Mouse (Mus musculus): Measurements from ENCODE around the gene Ncam2. TPM values are rescaled to one million over a fixed set of nuclear protein-coding genes. Genes with fewer than 3 reads are reported as not detected.

The Ncam2 gene
- polyA plus RNA-seq, 1 experiment from 2014 or later = not detected

GRCm38 (mm10) chr16:81365901-81366300 lies 165.4 kb downstream of the Ncam2 start:
- WGBS (ENCODE audit: insufficient replicate concordance) = 63% methylated on average over 2 of the region's 2 CpGs
- H3K9ac ChIP-seq (replicated peaks) = no peak overlapping the region
- H3K4me2 ChIP-seq (ENCODE audit: low read depth, low read length) = no peak overlapping the region
- no peak for DNase-seq
- H3K27ac ChIP-seq (ENCODE audit: low read depth) = no peak overlapping the region
- no peak for ATAC-seq
- TF ChIP-seq CTCF (IDR thresholded peaks at IDR 0.05; ENCODE audit: low read depth) = no peak
- no peak for TF ChIP-seq EP300 (IDR thresholded peaks at IDR 0.05; ENCODE audit: low read depth)
- H3K27me3 ChIP-seq (ENCODE audit: insufficient read depth, low read length) = no peaks in the 10 kb centered on the region
- H3K4me1 ChIP-seq (ENCODE audit: insufficient read depth) = no peaks in the 10 kb centered on the region
- no peaks in the 10 kb centered on the region for H3K36me3 ChIP-seq (replicated peaks; ENCODE audit: insufficient read depth, low read length)
- H3K9me3 ChIP-seq (ENCODE audit: low read length) = no peaks in the 10 kb centered on the region
- H3K4me3 ChIP-seq (ENCODE audit: low read depth, low read length) = no peak overlapping the region

GRCm38 (mm10) chr16:81374234-81374633 lies 173.7 kb downstream of the Ncam2 start:
- Histone ChIP-seq H3K36me3 (replicated peaks; ENCODE audit: insufficient read depth, low read length) (no peaks in the 10 kb centered on the region), H3K9me3 (ENCODE audit: low read length) (no peaks in the 10 kb centered on the region), H3K4me1 (ENCODE audit: insufficient read depth) (no peaks in the 10 kb centered on the region), H3K9ac (replicated peaks) (no peak overlapping the region), H3K4me3 (ENCODE audit: low read depth, low read length) (no peak overlapping the region), H3K27ac (ENCODE audit: low read depth) (no peak overlapping the region), H3K27me3 (ENCODE audit: insufficient read depth, low read length) (no peaks in the 10 kb centered on the region), H3K4me2 (ENCODE audit: low read depth, low read length) (no peak overlapping the region)
- DNase-seq (no peak), ATAC-seq (no peak)
- TF ChIP-seq EP300 (IDR thresholded peaks at IDR 0.05; ENCODE audit: low read depth) = no peak
- no peak for TF ChIP-seq CTCF (IDR thresholded peaks at IDR 0.05; ENCODE audit: low read depth)
- 81% methylated on average over 8 of the region's 8 CpGs for WGBS (ENCODE audit: insufficient replicate concordance)

- ATAC-seq (no peak), DNase-seq (no peak)
- H3K4me2 ChIP-seq (ENCODE audit: low read depth, low read length) = no peak overlapping the region
- H3K27me3 ChIP-seq (ENCODE audit: insufficient read depth, low read length) = no peaks in the 10 kb centered on the region
- H3K4me1 ChIP-seq (ENCODE audit: insufficient read depth) = no peaks in the 10 kb centered on the region
- no peak overlapping the region for H3K9ac ChIP-seq (replicated peaks)
- TF ChIP-seq CTCF (IDR thresholded peaks at IDR 0.05; ENCODE audit: low read depth) = no peak
- no peak for TF ChIP-seq EP300 (IDR thresholded peaks at IDR 0.05; ENCODE audit: low read depth)
- no peaks in the 10 kb centered on the region for H3K9me3 ChIP-seq (ENCODE audit: low read length)
- H3K4me3 ChIP-seq (ENCODE audit: low read depth, low read length) = no peak overlapping the region
- no peak overlapping the region for H3K27ac ChIP-seq (ENCODE audit: low read depth)
- no peaks in the 10 kb centered on the region for H3K36me3 ChIP-seq (replicated peaks; ENCODE audit: insufficient read depth, low read length)
- whole genome bisulfite sequencing (ENCODE audit: insufficient replicate concordance) = 82% methylated on average over 4 of the region's 4 CpGs
Observed at GRCm38 (mm10) chr16:81380434-81380833, 179.9 kb downstream of the Ncam2 start.

- TF ChIP-seq CTCF (IDR thresholded peaks at IDR 0.05; ENCODE audit: low read depth) = no peak
- TF ChIP-seq EP300 (IDR thresholded peaks at IDR 0.05; ENCODE audit: low read depth) = no peak
- H3K9ac ChIP-seq (replicated peaks) = no peak overlapping the region
- WGBS (ENCODE audit: insufficient replicate concordance) = 76% methylated on average over 2 of the region's 2 CpGs
- DNase-seq (no peak), ATAC-seq (no peak)
- H3K27me3 ChIP-seq (ENCODE audit: insufficient read depth, low read length) = no peaks in the 10 kb centered on the region
- no peaks in the 10 kb centered on the region for H3K9me3 ChIP-seq (ENCODE audit: low read length)
- no peaks in the 10 kb centered on the region for H3K4me1 ChIP-seq (ENCODE audit: insufficient read depth)
- no peak overlapping the region for H3K4me2 ChIP-seq (ENCODE audit: low read depth, low read length)
- no peak overlapping the region for H3K27ac ChIP-seq (ENCODE audit: low read depth)
- no peaks in the 10 kb centered on the region for H3K36me3 ChIP-seq (replicated peaks; ENCODE audit: insufficient read depth, low read length)
- H3K4me3 ChIP-seq (ENCODE audit: low read depth, low read length) = no peak overlapping the region
Observed at GRCm38 (mm10) chr16:81388646-81389045, 188.1 kb downstream of the Ncam2 start.

- 54% methylated on average over 7 of the region's 7 CpGs for WGBS (ENCODE audit: insufficient replicate concordance)
- no peaks in the 10 kb centered on the region for H3K9me3 ChIP-seq (ENCODE audit: low read length)
- H3K4me2 ChIP-seq (ENCODE audit: low read depth, low read length) = peak overlapping the region; percentile 48
- H3K36me3 ChIP-seq (replicated peaks; ENCODE audit: insufficient read depth, low read length) = no peaks in the 10 kb centered on the region
- H3K9ac ChIP-seq (replicated peaks) = no peak overlapping the region
- no peaks in the 10 kb centered on the region; the same call in 1 of the 2 replicates for H3K4me1 ChIP-seq (ENCODE audit: insufficient read depth)
- ATAC-seq (peak; percentile 76), DNase-seq (no peak)
- TF ChIP-seq CTCF (IDR thresholded peaks at IDR 0.05; ENCODE audit: low read depth) (no peak), EP300 (IDR thresholded peaks at IDR 0.05; ENCODE audit: low read depth) (no peak)
- no peaks in the 10 kb centered on the region for H3K27me3 ChIP-seq (ENCODE audit: insufficient read depth, low read length)
- no peak overlapping the region for H3K4me3 ChIP-seq (ENCODE audit: low read depth, low read length)
- no peak overlapping the region for H3K27ac ChIP-seq (ENCODE audit: low read depth)
Observed at GRCm38 (mm10) chr16:81434559-81434958, 234.1 kb downstream of the Ncam2 start.

GRCm38 (mm10) chr16:81437091-81437867 lies 236.8 kb downstream of the Ncam2 start:
- no peak for TF ChIP-seq CTCF (IDR thresholded peaks at IDR 0.05; ENCODE audit: low read depth)
- no peak for TF ChIP-seq EP300 (IDR thresholded peaks at IDR 0.05; ENCODE audit: low read depth)
- Histone ChIP-seq H3K27ac (ENCODE audit: low read depth) (no peak overlapping the region), H3K4me2 (ENCODE audit: low read depth, low read length) (no peak overlapping the region), H3K4me3 (ENCODE audit: low read depth, low read length) (no peak overlapping the region), H3K27me3 (ENCODE audit: insufficient read depth, low read length) (no peaks in the 10 kb centered on the region), H3K36me3 (replicated peaks; ENCODE audit: insufficient read depth, low read length) (no peaks in the 10 kb centered on the region), H3K9ac (replicated peaks) (no peak overlapping the region), H3K9me3 (ENCODE audit: low read length) (no peaks in the 10 kb centered on the region), H3K4me1 (ENCODE audit: insufficient read depth) (no peaks in the 10 kb centered on the region; the same call in 1 of the 2 replicates)
- ATAC-seq = peak; percentile 68
- WGBS (ENCODE audit: insufficient replicate concordance) = 52% methylated on average over 5 of the region's 5 CpGs
- DNase-seq = peak; percentile 42

Data from liver, postnatal 0 days (tissue).